Mouse (Mus musculus) limb, embryonic 14.5 days (tissue): ENCODE data around the gene Tmc7. TPM values are rescaled to one million over a fixed set of nuclear protein-coding genes. Genes with fewer than 3 reads are reported as not detected.
A peak's percentile ranks its signal among the peaks of the same experiment; 100 is the strongest.

Experiments
- ATAC-seq: fragments of 200-750 bp; cut with Nextera tagmentation; 2 replicates; pipeline ENCODE4 v1.8.0; 2017; ENCODE audit warnings: low read depth, moderate number of reproducible peaks, moderate TSS enrichment; ENCODE audit not compliant: low FRiP score
- DNase-seq: peaks from one replicate; pipeline ENCODE4 v3.0.0-alpha.2; 2015; ENCODE audit warnings: low spot score
- H3K27ac ChIP-seq: fragments of 300-500 bp; sonication (generic); replicated peaks from 2 replicates; pipeline ENCODE4 v1.5.1; 2014; ENCODE audit warnings: low read depth, mild to moderate bottlenecking, low read length, moderate library complexity, mixed read lengths
- H3K27me3 ChIP-seq: fragments of 300-500 bp; sonication (generic); 2 replicates; pipeline ENCODE4 v1.6.1; 2014; ENCODE audit warnings: low read length, mixed read lengths; ENCODE audit not compliant: control insufficient read depth, insufficient read depth
- H3K36me3 ChIP-seq: fragments of 300-500 bp; sonication (generic); 2 replicates; pipeline ENCODE4 v1.6.1; 2014; ENCODE audit warnings: mild to moderate bottlenecking, low read length, moderate library complexity, mixed read lengths; ENCODE audit not compliant: control insufficient read depth, insufficient read depth
- H3K4me1 ChIP-seq: fragments of 300-500 bp; sonication (generic); 2 replicates; pipeline ENCODE4 v1.6.1; 2014; ENCODE audit warnings: antibody characterized with exemption, low read length, mixed read lengths; ENCODE audit not compliant: control insufficient read depth, insufficient read depth
- H3K4me2 ChIP-seq: fragments of 300-500 bp; sonication (generic); replicated peaks from 2 replicates; pipeline ENCODE4 v1.6.1; 2014; ENCODE audit warnings: low read depth, mild to moderate bottlenecking, low read length, moderate library complexity; ENCODE audit not compliant: severe bottlenecking
- H3K4me3 ChIP-seq: fragments of 300-500 bp; sonication (generic); replicated peaks from 2 replicates; pipeline ENCODE4 v1.5.1; 2014; ENCODE audit warnings: low read length
- H3K9ac ChIP-seq: fragments of 300-500 bp; sonication (generic); 2 replicates; pipeline ENCODE4 v1.6.1; 2014; ENCODE audit warnings: mild to moderate bottlenecking, low read depth, low read length, moderate library complexity; ENCODE audit not compliant: severe bottlenecking
- H3K9me3 ChIP-seq: fragments of 300-500 bp; sonication (generic); 2 replicates; pipeline ENCODE4 v1.6.1; 2016; ENCODE audit warnings: low read length; ENCODE audit not compliant: control insufficient read depth
- POLR2A ChIP-seq: fragments of 200-500 bp; IDR thresholded peaks from 2 replicates; pipeline ENCODE4 v1.8.0; 2012; ENCODE audit warnings: inconsistent platforms, mild to moderate bottlenecking, moderate library complexity, borderline replicate concordance; ENCODE audit not compliant: insufficient read depth, insufficient read length; ENCODE audit errors: extremely low read depth
- WGBS: fragments of 180-500 bp; shearing (Covaris S2); extraction: QIAGEN DNeasy Blood & Tissue Kit; methylation state at CpG from one replicate; pipeline ENCODE4 v1.1.7; 2014; 5-methylcytosine and 5-hydroxymethylcytosine counted together
- polyA plus RNA-seq, 2 experiments: library from polyadenylated mRNA; depleted of rRNA in 1 of 2; stranded (reverse) in 1 of 2; unstranded in 1 of 2; fragments of >200 nt; fragmentation: Nextera tagmentation in 1 of 2; extraction: Ambion mirVana in 1 of 2; gene quantifications; 2 replicates each; pipeline versions ENCODE4 v1.2.1 to v1.2.3; 2012 to 2014

Gene Tmc7
- polyA plus RNA-seq, 2 experiments = 4.0 to 4.4 TPM

DNA sequence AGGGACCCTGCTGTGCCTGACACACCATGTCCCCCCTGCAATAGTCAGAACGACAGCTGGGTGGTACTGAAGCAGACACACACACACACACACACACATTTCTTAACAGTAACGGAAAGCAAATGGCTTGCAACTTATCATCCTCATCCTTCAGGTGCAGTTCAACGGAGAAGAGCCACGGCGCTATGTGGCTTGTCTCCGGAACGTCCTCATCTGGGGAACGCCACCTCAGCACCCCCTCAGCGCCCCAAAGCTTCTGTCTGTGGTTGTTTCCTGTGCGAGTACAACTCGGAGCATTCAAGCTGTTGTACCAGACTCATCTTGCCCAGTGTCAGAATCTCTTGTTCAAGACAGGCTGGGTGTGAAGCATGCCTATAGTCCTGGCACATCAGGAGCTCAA lies 11.7 kb upstream of the Tmc7 start:
- ATAC-seq = no peak
- no peak for TF ChIP-seq POLR2A
- WGBS = 82% methylated on average over 11 of the region's 11 CpGs
- Histone ChIP-seq H3K4me2 (no peak overlapping the region), H3K9me3 (no peaks in the 10 kb centered on the region), H3K27me3 (peaks cover 22% of the 10 kb centered on the region), H3K9ac (no peak overlapping the region), H3K36me3 (no peaks in the 10 kb centered on the region), H3K4me3 (no peak overlapping the region), H3K27ac (no peak overlapping the region), H3K4me1 (peaks cover 14% of the 10 kb centered on the region)
- no peak for DNase-seq

- peak overlapping the region; percentile 19; the same call in 1 of the 2 replicates for H3K4me3 ChIP-seq
- peak; percentile 6; the same call in 1 of the 2 replicates for ATAC-seq
- no peak overlapping the region for H3K27ac ChIP-seq
- no peaks in the 10 kb centered on the region for H3K36me3 ChIP-seq
- peak; percentile 94 for DNase-seq
- H3K9ac ChIP-seq = no peak overlapping the region
- H3K9me3 ChIP-seq = no peaks in the 10 kb centered on the region
- peaks cover 14% of the 10 kb centered on the region for H3K4me1 ChIP-seq
- WGBS = 2% methylated on average over 14 of the region's 14 CpGs
- H3K4me2 ChIP-seq = peak overlapping the region; percentile 48
- TF ChIP-seq POLR2A = 0 out of 2 replicates have a peak, but pooled peaks have one; percentile 14
- H3K27me3 ChIP-seq = peaks cover 22% of the 10 kb centered on the region
Observed at GRCm38 (mm10) chr7:118595228-118595627, 10.7 kb upstream of the Tmc7 start.

GRCm38 (mm10) chr7:118594611-118595010 lies 10.1 kb upstream of the Tmc7 start:
- H3K4me2 ChIP-seq = peak overlapping the region; percentile 48; the same call in 1 of the 2 replicates
- WGBS = 24% methylated on average over 10 of the region's 10 CpGs
- H3K4me3 ChIP-seq = 0 out of 2 replicates have a peak overlapping the region, but pooled peaks have one; percentile 19
- TF ChIP-seq POLR2A = no peak
- no peaks in the 10 kb centered on the region for H3K36me3 ChIP-seq
- H3K9me3 ChIP-seq = no peaks in the 10 kb centered on the region
- peaks cover 14% of the 10 kb centered on the region for H3K4me1 ChIP-seq
- DNase-seq (no peak), ATAC-seq (no peak)
- H3K27me3 ChIP-seq = peaks cover 22% of the 10 kb centered on the region
- H3K27ac ChIP-seq = no peak overlapping the region
- H3K9ac ChIP-seq = no peak overlapping the region

GRCm38 (mm10) chr7:118593567-118594407 lies 9.3 kb upstream of the Tmc7 start:
- Histone ChIP-seq H3K9me3 (no peaks in the 10 kb centered on the region), H3K4me3 (no peak overlapping the region), H3K4me1 (peaks cover 14% of the 10 kb centered on the region), H3K9ac (no peak overlapping the region), H3K4me2 (no peak overlapping the region), H3K27ac (no peak overlapping the region), H3K36me3 (no peaks in the 10 kb centered on the region), H3K27me3 (peaks cover 22% of the 10 kb centered on the region)
- WGBS = 12% methylated on average over 9 of the region's 9 CpGs
- ATAC-seq (peak; percentile 67), DNase-seq (peak; percentile 45)
- TF ChIP-seq POLR2A = no peak

DNA sequence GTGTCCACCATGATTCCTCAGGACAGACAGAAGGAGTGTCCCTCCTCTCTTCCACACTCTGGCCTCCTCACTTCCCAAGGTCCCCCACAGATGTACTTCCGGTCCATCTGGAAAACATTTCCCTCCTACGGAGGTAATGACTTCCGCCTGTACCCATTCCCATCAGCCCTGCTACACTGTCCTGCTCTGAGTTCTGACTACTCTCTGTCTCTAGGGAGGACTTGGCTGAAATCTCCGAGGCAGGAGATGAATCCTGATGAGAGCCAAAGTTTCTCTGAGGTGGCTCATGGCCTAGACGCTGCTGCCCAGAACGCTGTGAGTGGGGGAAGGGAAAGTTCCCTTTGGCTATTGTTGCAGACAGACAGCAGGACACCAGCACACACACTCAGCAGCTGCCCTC lies 7.6 kb upstream of the Tmc7 start:
- H3K4me3 ChIP-seq = no peak overlapping the region
- H3K27ac ChIP-seq = no peak overlapping the region
- H3K4me2 ChIP-seq = no peak overlapping the region
- peaks cover 14% of the 10 kb centered on the region for H3K27me3 ChIP-seq
- no peak for TF ChIP-seq POLR2A
- H3K36me3 ChIP-seq = no peaks in the 10 kb centered on the region
- ATAC-seq (no peak), DNase-seq (no peak)
- peaks cover 12% of the 10 kb centered on the region for H3K4me1 ChIP-seq
- 16% methylated on average over 6 of the region's 6 CpGs for WGBS
- H3K9ac ChIP-seq = no peak overlapping the region
- no peaks in the 10 kb centered on the region for H3K9me3 ChIP-seq
